Mouse (Mus musculus): ENCODE data around the gene Pde1b. TPM values are rescaled to one million over a fixed set of nuclear protein-coding genes. Genes with fewer than 3 reads are reported as not detected.
A peak's percentile ranks its signal among the peaks of the same experiment; 100 is the strongest.

The Pde1b gene
- polyA plus RNA-seq, 1 experiment from 2014 or later, result 8.8 TPM

GRCm38 (mm10) chr15:103513621-103514031 is 10.8 kb downstream of the Pde1b start:
- WGBS, result 11% methylated on average over 7 of the region's 7 CpGs
- Histone ChIP-seq H3K9ac (no peak overlapping the region), H3K27me3 (peaks cover 10% of the 10 kb centered on the region; the same call in 1 of the 2 replicates), H3K9me3 (no peaks in the 10 kb centered on the region), H3K4me3 (peak overlapping the region; percentile 43), H3K27ac (no peak overlapping the region), H3K36me3 (no peaks in the 10 kb centered on the region), H3K4me2 (peak overlapping the region; percentile 64), H3K4me1 (peaks cover 19% of the 10 kb centered on the region)
- ATAC-seq (ENCODE audit: insufficient number of reproducible peaks, insufficient read depth, low FRiP score, low TSS enrichment, low read depth), result no peak

DNA sequence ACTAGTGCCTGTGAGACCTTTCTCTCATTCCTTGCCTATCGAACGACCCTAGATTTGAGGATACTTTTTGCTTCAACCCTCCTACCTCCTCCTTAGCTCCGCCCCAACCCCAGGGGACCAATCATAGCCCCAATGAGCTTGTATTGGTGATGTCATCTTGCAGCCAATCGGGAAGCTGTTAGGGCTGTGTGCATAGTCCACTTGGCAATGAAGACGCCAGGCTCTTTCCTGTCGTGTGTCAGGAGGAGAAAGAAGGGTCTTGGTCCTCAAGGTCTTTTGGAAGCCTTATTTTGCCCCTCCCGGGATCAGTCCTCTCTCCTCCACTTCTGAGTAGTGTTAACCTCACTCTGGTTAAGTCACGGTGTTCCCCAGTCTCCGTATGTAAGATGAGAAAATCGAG is 11.3 kb downstream of the Pde1b start:
- Histone ChIP-seq H3K36me3 (no peaks in the 10 kb centered on the region), H3K4me2 (peak overlapping the region; percentile 64), H3K4me1 (peaks cover 24% of the 10 kb centered on the region), H3K9ac (peak overlapping the region; percentile 64), H3K9me3 (no peaks in the 10 kb centered on the region), H3K27me3 (peaks cover 10% of the 10 kb centered on the region; the same call in 1 of the 2 replicates), H3K27ac (peak overlapping the region; percentile 60), H3K4me3 (peak overlapping the region; percentile 43)
- 3% methylated on average over 10 of the region's 10 CpGs for WGBS
- ATAC-seq (ENCODE audit: insufficient number of reproducible peaks, insufficient read depth, low FRiP score, low TSS enrichment, low read depth), result peak; percentile 86

- no peaks in the 10 kb centered on the region for H3K36me3 ChIP-seq
- H3K4me2 ChIP-seq, result peak overlapping the region; percentile 64
- H3K4me1 ChIP-seq, result peaks cover 31% of the 10 kb centered on the region
- peaks cover 10% of the 10 kb centered on the region; the same call in 1 of the 2 replicates for H3K27me3 ChIP-seq
- no peak for ATAC-seq (ENCODE audit: insufficient number of reproducible peaks, insufficient read depth, low FRiP score, low TSS enrichment, low read depth)
- H3K9me3 ChIP-seq, result no peaks in the 10 kb centered on the region
- peak overlapping the region; percentile 43 for H3K4me3 ChIP-seq
- no peak overlapping the region for H3K27ac ChIP-seq
- H3K9ac ChIP-seq, result peak overlapping the region; percentile 40; the same call in 1 of the 2 replicates
- 31% methylated on average over 3 of the region's 3 CpGs for WGBS
Measured at GRCm38 (mm10) chr15:103514914-103515313, 12.1 kb downstream of the Pde1b start.

DNA sequence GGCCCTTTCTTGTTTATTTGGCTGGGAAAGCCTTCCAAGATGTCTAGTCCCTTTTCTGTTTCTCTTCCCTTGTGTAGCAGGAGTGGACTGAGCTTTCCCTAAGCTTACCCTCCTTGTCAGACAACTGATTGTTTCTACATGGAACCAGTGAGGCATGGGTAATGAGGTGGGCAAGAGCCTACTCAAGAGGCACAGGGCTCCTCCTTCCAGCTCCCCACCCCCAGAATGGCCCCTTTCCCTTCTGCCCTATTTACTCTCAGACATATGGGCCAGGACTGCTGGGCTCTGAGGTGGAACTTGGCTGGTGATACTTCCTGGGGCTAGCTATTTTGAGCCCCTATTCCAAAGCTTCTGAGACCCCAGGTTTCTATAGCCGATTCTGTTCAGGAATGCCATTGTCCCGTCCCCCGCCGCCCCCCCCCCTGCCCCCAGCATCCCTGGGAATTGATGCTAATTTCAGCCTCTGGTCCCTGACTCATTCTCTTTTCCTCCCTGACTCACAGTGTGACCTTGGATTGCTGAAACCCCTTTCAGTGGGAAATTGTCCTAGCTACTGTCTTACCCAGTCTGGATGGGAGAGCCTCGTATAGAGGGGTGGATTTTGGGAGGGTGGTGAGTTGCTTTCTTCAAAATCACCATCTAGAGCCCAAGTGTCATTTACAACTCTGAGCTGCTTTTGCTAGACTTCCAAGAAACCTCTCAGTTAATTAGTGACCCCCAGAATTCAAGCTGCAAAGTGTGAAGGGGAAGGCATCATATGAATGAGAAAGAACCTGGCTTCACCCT is 16.0 kb downstream of the Pde1b start:
- Histone ChIP-seq H3K27me3 (no peaks in the 10 kb centered on the region), H3K9ac (no peak overlapping the region), H3K4me2 (no peak overlapping the region), H3K27ac (peak overlapping the region; percentile 72), H3K4me3 (no peak overlapping the region), H3K36me3 (peaks cover 5% of the 10 kb centered on the region; the same call in 1 of the 2 replicates), H3K9me3 (no peaks in the 10 kb centered on the region), H3K4me1 (peaks cover 32% of the 10 kb centered on the region)
- ATAC-seq (ENCODE audit: insufficient number of reproducible peaks, insufficient read depth, low FRiP score, low TSS enrichment, low read depth), result no peak
- 9% methylated on average over 5 of the region's 5 CpGs for WGBS

DNA sequence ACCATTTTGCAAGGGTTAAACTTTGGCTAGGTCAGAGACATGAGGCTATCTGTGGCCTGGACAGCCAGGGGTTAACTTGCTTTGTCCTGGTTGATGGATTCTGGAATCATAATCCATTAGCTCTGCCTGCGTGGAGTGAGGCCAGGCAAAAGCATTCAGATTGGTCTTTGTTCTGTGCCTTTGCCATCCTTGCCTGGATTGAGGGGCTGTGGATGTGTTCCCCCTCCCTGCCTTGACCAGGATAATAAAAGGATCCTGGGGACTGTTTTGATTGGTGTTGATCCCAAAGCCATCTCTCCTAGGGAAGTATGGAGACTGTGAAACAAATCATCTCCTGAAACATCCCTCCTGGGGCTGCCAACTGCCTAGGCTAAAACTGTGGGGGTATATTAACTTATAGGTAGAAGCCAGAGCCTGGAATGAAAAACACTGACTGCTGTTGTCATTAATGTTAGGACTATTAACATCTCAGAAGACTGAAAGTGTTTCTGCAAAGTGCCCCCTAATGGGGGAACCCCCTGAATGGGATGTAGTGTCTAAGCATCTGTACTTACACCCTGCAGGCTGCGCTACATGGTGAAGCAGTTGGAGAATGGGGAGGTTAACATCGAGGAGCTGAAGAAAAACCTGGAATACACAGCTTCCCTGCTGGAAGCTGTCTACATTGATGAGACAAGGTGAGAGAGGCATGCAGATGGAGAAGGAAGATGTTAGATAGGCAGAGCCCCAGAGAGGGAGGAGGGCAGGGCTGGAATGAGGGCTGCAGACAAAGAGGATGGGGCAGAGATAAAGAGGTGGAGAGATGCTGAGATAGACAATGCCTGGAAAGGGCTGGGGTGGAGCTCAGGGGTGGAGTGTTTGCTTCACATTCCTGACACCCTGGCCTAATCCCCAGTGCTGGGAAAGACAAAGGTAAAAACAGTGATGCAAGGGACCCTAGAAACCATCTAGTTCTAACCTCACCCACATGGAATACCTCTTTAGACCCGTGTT is 16.8 kb downstream of the Pde1b start:
- Histone ChIP-seq H3K36me3 (peaks cover 9% of the 10 kb centered on the region; the same call in 1 of the 2 replicates), H3K9me3 (no peaks in the 10 kb centered on the region), H3K4me2 (no peak overlapping the region), H3K27me3 (no peaks in the 10 kb centered on the region), H3K4me3 (no peak overlapping the region), H3K9ac (no peak overlapping the region), H3K27ac (no peak overlapping the region), H3K4me1 (peaks cover 27% of the 10 kb centered on the region)
- ATAC-seq (ENCODE audit: insufficient number of reproducible peaks, insufficient read depth, low FRiP score, low TSS enrichment, low read depth), result no peak
- 28% methylated on average over 4 of the region's 4 CpGs for WGBS

DNA sequence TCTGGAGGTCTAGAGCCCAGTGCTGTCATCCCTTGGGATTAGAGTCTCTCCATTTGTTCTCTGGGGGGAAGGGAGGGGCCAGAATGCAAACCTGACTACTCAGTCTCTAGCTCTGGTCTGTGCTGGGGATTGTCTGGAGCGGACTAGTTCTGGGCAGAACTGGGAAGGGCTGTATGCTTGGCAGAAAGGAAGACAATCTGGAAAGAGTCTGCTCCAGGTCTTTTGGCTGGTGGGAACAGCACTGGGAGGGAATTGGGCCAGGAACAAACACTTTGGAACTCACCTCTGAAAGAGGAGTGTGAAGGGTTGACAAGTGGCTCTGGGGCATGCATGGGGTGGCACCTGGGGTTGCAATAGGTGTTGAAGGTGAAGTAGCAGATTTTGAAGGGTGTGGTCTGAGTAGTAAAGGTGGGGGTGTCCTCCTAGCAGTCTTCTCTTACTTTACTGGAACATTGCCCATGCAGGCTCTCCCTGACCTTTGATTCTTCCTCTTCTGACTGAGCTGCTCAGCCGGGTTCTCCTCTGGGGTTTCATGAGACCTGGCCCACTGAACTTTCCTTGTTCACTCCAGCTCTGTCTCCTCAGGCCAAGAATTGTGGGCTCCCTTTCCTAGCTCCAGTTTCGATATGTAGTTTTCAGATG is 19.7 kb downstream of the Pde1b start:
- Histone ChIP-seq H3K9me3 (no peaks in the 10 kb centered on the region), H3K27ac (no peak overlapping the region), H3K4me3 (no peak overlapping the region), H3K36me3 (peaks cover 11% of the 10 kb centered on the region; the same call in 1 of the 2 replicates), H3K27me3 (no peaks in the 10 kb centered on the region), H3K9ac (no peak overlapping the region), H3K4me1 (peaks cover 21% of the 10 kb centered on the region), H3K4me2 (no peak overlapping the region)
- ATAC-seq (ENCODE audit: insufficient number of reproducible peaks, insufficient read depth, low FRiP score, low TSS enrichment, low read depth), result no peak
- WGBS, result 69% methylated on average over 3 of the region's 3 CpGs

- peaks cover 11% of the 10 kb centered on the region; the same call in 1 of the 2 replicates for H3K36me3 ChIP-seq
- no peaks in the 10 kb centered on the region for H3K9me3 ChIP-seq
- no peaks in the 10 kb centered on the region for H3K27me3 ChIP-seq
- WGBS, result 57% methylated on average over 3 of the region's 3 CpGs
- no peak overlapping the region for H3K4me3 ChIP-seq
- H3K4me2 ChIP-seq, result no peak overlapping the region
- H3K27ac ChIP-seq, result no peak overlapping the region
- no peak overlapping the region for H3K9ac ChIP-seq
- no peak for ATAC-seq (ENCODE audit: insufficient number of reproducible peaks, insufficient read depth, low FRiP score, low TSS enrichment, low read depth)
- peaks cover 21% of the 10 kb centered on the region for H3K4me1 ChIP-seq
Measured at GRCm38 (mm10) chr15:103523156-103523555, 20.3 kb downstream of the Pde1b start.

DNA sequence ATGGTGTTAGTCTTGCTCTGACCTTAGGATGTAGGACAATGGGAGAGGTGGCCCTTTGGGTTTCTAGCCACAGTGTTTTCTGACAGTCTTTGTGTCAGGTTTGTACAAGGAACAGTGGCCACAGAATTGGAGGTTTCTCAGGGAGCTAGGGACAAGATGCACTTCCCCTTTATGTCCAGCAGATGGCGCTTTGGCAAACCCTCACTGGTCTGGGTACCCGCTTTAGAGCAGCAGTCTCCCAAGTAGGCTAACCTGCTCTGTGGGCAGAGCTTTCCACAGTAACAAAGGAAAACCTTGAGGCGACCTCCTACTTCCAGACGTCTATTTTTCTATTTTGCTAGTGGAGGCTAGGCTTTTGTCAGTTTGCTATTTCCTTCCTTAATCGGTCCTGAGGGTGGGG is 27.5 kb downstream of the Pde1b start:
- no peak overlapping the region for H3K4me2 ChIP-seq
- H3K9ac ChIP-seq, result no peak overlapping the region
- 8% methylated on average over 5 of the region's 5 CpGs for WGBS
- no peak overlapping the region for H3K27ac ChIP-seq
- no peak overlapping the region for H3K4me3 ChIP-seq
- H3K27me3 ChIP-seq, result peaks cover 4% of the 10 kb centered on the region; the same call in 1 of the 2 replicates
- H3K36me3 ChIP-seq, result no peaks in the 10 kb centered on the region
- H3K4me1 ChIP-seq, result peaks cover 4% of the 10 kb centered on the region; the same call in 1 of the 2 replicates
- no peaks in the 10 kb centered on the region for H3K9me3 ChIP-seq
- ATAC-seq (ENCODE audit: insufficient number of reproducible peaks, insufficient read depth, low FRiP score, low TSS enrichment, low read depth), result peak; percentile 52

GRCm38 (mm10) chr15:103534054-103534620 is 31.3 kb downstream of the Pde1b start:
- ATAC-seq (ENCODE audit: insufficient number of reproducible peaks, insufficient read depth, low FRiP score, low TSS enrichment, low read depth), result no peak
- WGBS, result 82% methylated on average over 7 of the region's 7 CpGs
- Histone ChIP-seq H3K9me3 (no peaks in the 10 kb centered on the region), H3K9ac (no peak overlapping the region), H3K4me2 (no peak overlapping the region), H3K36me3 (no peaks in the 10 kb centered on the region), H3K4me1 (peaks cover 28% of the 10 kb centered on the region), H3K4me3 (no peak overlapping the region), H3K27me3 (peaks cover 25% of the 10 kb centered on the region), H3K27ac (no peak overlapping the region)

DNA sequence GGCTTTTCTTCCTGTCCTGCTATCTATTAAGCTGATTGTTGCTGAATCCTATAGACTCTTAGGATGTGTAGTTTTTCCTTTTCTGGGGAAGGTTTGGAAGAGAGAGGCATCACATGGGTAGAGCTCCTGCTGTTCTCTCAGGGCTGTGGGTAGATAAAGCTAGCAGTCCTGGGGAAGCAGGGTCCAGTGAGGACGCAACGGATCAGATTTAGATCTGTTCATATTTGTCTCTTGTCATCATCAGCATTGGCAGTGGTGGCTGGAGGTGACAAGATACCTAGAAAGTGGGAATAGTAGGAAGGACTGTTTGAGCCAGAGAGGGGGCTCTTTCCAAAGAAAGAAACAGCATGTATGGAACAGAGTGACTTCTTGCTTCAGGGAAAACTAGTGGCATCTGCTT is 32.2 kb downstream of the Pde1b start:
- peaks cover 24% of the 10 kb centered on the region for H3K4me1 ChIP-seq
- H3K27ac ChIP-seq, result no peak overlapping the region
- no peak for ATAC-seq (ENCODE audit: insufficient number of reproducible peaks, insufficient read depth, low FRiP score, low TSS enrichment, low read depth)
- no peak overlapping the region for H3K4me3 ChIP-seq
- no peak overlapping the region for H3K4me2 ChIP-seq
- H3K9ac ChIP-seq, result no peak overlapping the region
- WGBS, result 71% methylated on average over 2 of the region's 2 CpGs
- H3K36me3 ChIP-seq, result no peaks in the 10 kb centered on the region
- H3K9me3 ChIP-seq, result no peaks in the 10 kb centered on the region
- H3K27me3 ChIP-seq, result peaks cover 25% of the 10 kb centered on the region

GRCm38 (mm10) chr15:103535786-103536185 is 33.0 kb downstream of the Pde1b start:
- Histone ChIP-seq H3K4me2 (no peak overlapping the region), H3K9me3 (no peaks in the 10 kb centered on the region), H3K27me3 (peaks cover 25% of the 10 kb centered on the region), H3K4me3 (no peak overlapping the region), H3K27ac (no peak overlapping the region), H3K4me1 (peaks cover 24% of the 10 kb centered on the region), H3K9ac (no peak overlapping the region), H3K36me3 (no peaks in the 10 kb centered on the region)
- ATAC-seq (ENCODE audit: insufficient number of reproducible peaks, insufficient read depth, low FRiP score, low TSS enrichment, low read depth), result no peak
- 74% methylated on average over 1 of the region's 1 CpGs for WGBS

Data from embryonic facial prominence, embryonic 13.5 days (tissue).